Mouse (Mus musculus) liver, adult 2 months (tissue): ENCODE results near the gene Rsph6a. TPM values are rescaled to one million over a fixed set of nuclear protein-coding genes. Genes with fewer than 3 reads are reported as not detected.
"Not testable (repeated sequence)": the region's sequence is repeated elsewhere in the genome, so short reads cannot be mapped to it uniquely, and the experiment has no call there.

Experiments
- DNase-seq: peaks from one replicate; pipeline ENCODE4 v3.0.0-alpha.2; 2011; ENCODE audit warnings: low read depth, low spot score; ENCODE audit errors: extremely low read depth
- H3K27ac ChIP-seq: fragments of 200-500 bp; replicated peaks from 2 replicates; pipeline ENCODE4 v1.5.1; 2012; ENCODE audit warnings: low read depth, mild to moderate bottlenecking, control low read depth, inconsistent platforms, low read length; ENCODE audit not compliant: insufficient read depth
- H3K27me3 ChIP-seq: fragments of 200-500 bp; 2 replicates; pipeline ENCODE4 v1.6.1; 2012; ENCODE audit warnings: mild to moderate bottlenecking, moderate library complexity, low read length, inconsistent platforms; ENCODE audit not compliant: control insufficient read depth, insufficient read depth
- H3K36me3 ChIP-seq: fragments of 200-500 bp; 2 replicates; pipeline ENCODE4 v1.6.1; 2012; ENCODE audit warnings: low read length, inconsistent platforms; ENCODE audit not compliant: control insufficient read depth, insufficient read depth
- H3K4me1 ChIP-seq: fragments of 200-500 bp; 2 replicates; pipeline ENCODE4 v1.6.1; 2011; ENCODE audit warnings: low read length; ENCODE audit not compliant: control insufficient read depth, insufficient read depth
- H3K4me3 ChIP-seq: fragments of 200-500 bp; 2 replicates; pipeline ENCODE4 v1.5.1; 2011; ENCODE audit warnings: low read depth, mild to moderate bottlenecking, control low read depth, low read length, moderate library complexity; ENCODE audit not compliant: insufficient read depth
- H3K79me2 ChIP-seq: fragments of 200-500 bp; 2 replicates; pipeline ENCODE4 v1.6.1; 2012; ENCODE audit warnings: inconsistent platforms, mild to moderate bottlenecking, low read length, moderate library complexity; ENCODE audit not compliant: control insufficient read depth, insufficient read depth
- H3K9ac ChIP-seq: fragments of 200-500 bp; 2 replicates; pipeline ENCODE4 v1.6.1; 2012; ENCODE audit warnings: low read depth, mild to moderate bottlenecking, control low read depth, inconsistent platforms, low read length
- CTCF ChIP-seq: fragments of 200-500 bp; IDR thresholded peaks from 2 replicates; pipeline ENCODE4 v1.5.1; 2011; ENCODE audit warnings: low read depth, low read length, control low read depth
- POLR2A ChIP-seq: fragments of 200-500 bp; IDR thresholded peaks from 2 replicates; pipeline ENCODE4 v1.6.1; 2011; ENCODE audit warnings: low read length, control low read depth; ENCODE audit not compliant: insufficient read depth; ENCODE audit errors: extremely low read depth
- WGBS: fragments of 180-500 bp; shearing (Covaris S2); methylation state at CpG from one replicate; pipeline ENCODE4 v1.1.7; 2018; 5-methylcytosine and 5-hydroxymethylcytosine counted together
- polyA plus RNA-seq: library from polyadenylated mRNA; depleted of rRNA; stranded (reverse); fragments of >200 nt; gene quantifications from 2 replicates; pipeline ENCODE4 v1.2.3, GENCODE M21; 2012
- total RNA-seq: library from RNA; depleted of rRNA; stranded (reverse); fragments of >200 nt; gene quantifications from 2 replicates; pipeline ENCODE4 v1.2.3, GENCODE M21; 2014

Rsph6a gene
- total and polyA plus RNA-seq, 2 experiments: not detected

GRCm38 (mm10) chr7:19057405-19057804 is 2.9 kb downstream of the Rsph6a start:
- DNase-seq: no peak
- H3K9ac ChIP-seq: no peak overlapping the region
- 90% methylated on average over 10 of the region's 10 CpGs for WGBS
- H3K27ac ChIP-seq: no peak overlapping the region
- H3K36me3 ChIP-seq: no peaks in the 10 kb centered on the region
- no peak overlapping the region for H3K4me3 ChIP-seq
- no peaks in the 10 kb centered on the region for H3K4me1 ChIP-seq
- TF ChIP-seq POLR2A: no peak
- TF ChIP-seq CTCF: no peak
- no peaks in the 10 kb centered on the region for H3K79me2 ChIP-seq
- H3K27me3 ChIP-seq: no peaks in the 10 kb centered on the region

DNA sequence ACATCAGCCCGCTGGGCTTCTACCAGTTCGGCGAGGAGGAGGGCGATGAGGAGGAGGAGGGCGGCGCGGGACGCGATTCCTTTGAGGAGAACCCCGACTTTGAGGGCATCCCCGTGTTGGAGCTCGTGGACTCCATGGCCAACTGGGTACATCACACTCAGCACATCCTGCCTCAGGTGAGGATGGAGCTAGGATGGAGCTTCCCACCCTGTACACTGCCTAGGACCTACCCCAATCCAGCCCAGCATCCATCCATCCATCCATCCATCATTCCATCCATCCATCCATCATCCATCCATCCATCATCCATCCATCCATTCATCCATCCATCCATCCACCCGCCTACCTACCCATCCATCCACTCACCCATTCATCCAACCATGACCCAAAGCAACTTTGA is 11.4 kb downstream of the Rsph6a start:
- TF ChIP-seq POLR2A (no peak), CTCF (no peak)
- Histone ChIP-seq H3K27me3 (peaks cover 14% of the 10 kb centered on the region), H3K79me2 (no peaks in the 10 kb centered on the region), H3K27ac (no peak overlapping the region), H3K36me3 (no peaks in the 10 kb centered on the region), H3K4me1 (no peaks in the 10 kb centered on the region), H3K9ac (no peak overlapping the region), H3K4me3 (no peak overlapping the region)
- WGBS: 42% methylated on average over 13 of the region's 13 CpGs
- DNase-seq: no peak

- Histone ChIP-seq H3K9ac (no peak overlapping the region), H3K27me3 (peaks cover 14% of the 10 kb centered on the region), H3K79me2 (no peaks in the 10 kb centered on the region), H3K36me3 (no peaks in the 10 kb centered on the region), H3K27ac (no peak overlapping the region), H3K4me3 (no peak overlapping the region), H3K4me1 (no peaks in the 10 kb centered on the region)
- 34% methylated on average over 14 of the region's 14 CpGs for WGBS
- no peak for DNase-seq
- TF ChIP-seq CTCF (no peak), POLR2A (no peak)
Measured at GRCm38 (mm10) chr7:19067063-19067462, 12.6 kb downstream of the Rsph6a start.

GRCm38 (mm10) chr7:19067935-19068334 is 13.4 kb downstream of the Rsph6a start:
- no peaks in the 10 kb centered on the region for H3K36me3 ChIP-seq
- TF ChIP-seq POLR2A: no peak
- no peak for TF ChIP-seq CTCF
- H3K27me3 ChIP-seq: peaks cover 14% of the 10 kb centered on the region
- no peaks in the 10 kb centered on the region for H3K4me1 ChIP-seq
- no peak overlapping the region for H3K4me3 ChIP-seq
- no peak overlapping the region for H3K27ac ChIP-seq
- H3K9ac ChIP-seq: no peak overlapping the region
- DNase-seq: no peak
- 54% methylated on average over 12 of the region's 14 CpGs for WGBS
- H3K79me2 ChIP-seq: no peaks in the 10 kb centered on the region

DNA sequence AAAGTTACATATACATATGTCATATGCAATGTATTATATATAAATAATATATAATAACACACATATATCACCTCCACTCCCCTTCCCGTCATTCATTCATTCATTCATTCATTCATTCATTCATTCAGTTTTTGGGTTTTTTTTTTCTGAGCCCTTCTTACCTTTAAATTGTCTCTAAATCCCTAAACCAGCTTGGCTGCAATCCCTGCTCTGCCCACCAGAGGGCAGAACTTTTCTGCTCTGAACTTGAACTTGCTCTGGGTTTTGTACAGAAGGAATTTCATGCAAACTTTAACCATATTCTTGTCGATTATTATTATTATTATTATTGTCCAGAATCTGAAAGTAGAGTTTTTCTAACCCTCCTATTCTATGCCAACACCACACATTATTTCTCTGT is 14.2 kb downstream of the Rsph6a start:
- Histone ChIP-seq H3K36me3 (no peaks in the 10 kb centered on the region), H3K27ac (no peak overlapping the region), H3K27me3 (peaks cover 14% of the 10 kb centered on the region), H3K4me1 (no peaks in the 10 kb centered on the region), H3K9ac (no peak overlapping the region), H3K79me2 (no peaks in the 10 kb centered on the region), H3K4me3 (no peak overlapping the region)
- TF ChIP-seq POLR2A (no peak), CTCF (peak; percentile 73; the same call in 1 of the 2 replicates)
- WGBS: 0% methylated on average over 2 of the region's 2 CpGs
- DNase-seq: peak; percentile 57

DNA sequence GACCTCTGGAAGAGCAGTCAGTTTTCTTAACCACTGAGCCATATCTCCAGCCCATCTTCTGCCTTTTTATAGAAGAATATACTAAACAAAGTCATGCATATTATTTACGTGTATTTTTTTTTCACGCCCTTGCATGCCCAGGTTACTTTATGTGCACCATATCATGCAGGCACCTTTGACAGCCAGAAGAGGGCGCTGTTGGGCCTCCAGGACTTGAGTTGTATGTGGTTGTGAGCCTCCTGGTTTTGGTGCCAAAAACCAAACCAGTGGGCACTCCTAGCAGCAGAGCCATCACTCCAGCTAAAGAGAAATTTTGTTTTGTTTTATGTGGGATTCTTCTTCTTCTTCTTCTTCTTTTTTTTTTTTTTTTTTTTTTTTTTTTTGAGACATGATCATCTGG is 15.0 kb downstream of the Rsph6a start:
- Histone ChIP-seq H3K4me3 (no peak overlapping the region), H3K27me3 (peaks cover 14% of the 10 kb centered on the region), H3K79me2 (no peaks in the 10 kb centered on the region), H3K27ac (no peak overlapping the region), H3K9ac (no peak overlapping the region), H3K36me3 (no peaks in the 10 kb centered on the region), H3K4me1 (no peaks in the 10 kb centered on the region)
- DNase-seq: no peak
- WGBS: 59% methylated on average over 3 of the region's 3 CpGs
- TF ChIP-seq POLR2A (no peak), CTCF (peak; percentile 70)

GRCm38 (mm10) chr7:19071024-19071423 is 16.5 kb downstream of the Rsph6a start:
- H3K27ac ChIP-seq, H3K4me1 ChIP-seq, H3K36me3 ChIP-seq, H3K79me2 ChIP-seq, DNase-seq, H3K27me3 ChIP-seq, H3K4me3 ChIP-seq, H3K9ac ChIP-seq: not testable (repeated sequence)
- whole genome bisulfite sequencing: 54% methylated on average over 3 of the region's 3 CpGs
